Mouse (Mus musculus) lung, postnatal 0 days (tissue): ENCODE measurements around the gene Kcne1l.

Source experiments
- CTCF ChIP-seq: IDR thresholded peaks from 2 replicates; pipeline ENCODE4 v1.5.1; 2016; ENCODE audit warnings: antibody characterized with exemption, mild to moderate bottlenecking
- EP300 ChIP-seq: IDR thresholded peaks from 2 replicates; pipeline ENCODE4 v1.6.1; 2016; ENCODE audit warnings: antibody characterized with exemption, mild to moderate bottlenecking, control low read depth

- no peak for TF ChIP-seq CTCF
- no peak for TF ChIP-seq EP300
Measured at GRCm38 (mm10) chrX:142303456-142303855, 2.6 kb downstream of the Kcne1l start.
